Mouse (Mus musculus) heart, adult 8-10 months (tissue): ENCODE measurements at regions not wholly inside any gene's neighbourhood (a gene's known extent, or its start where the extent isn't known, plus 50 kb on each side); places are given as distances from the start of the nearest gene placed in this dataset.
A peak's percentile ranks its signal among the peaks of the same experiment; 100 is the strongest.

Source experiments
- DNase-seq: peaks from one replicate; pipeline ENCODE4 v3.0.0; 2022; ENCODE audit warnings: low spot score

- no peak for DNase-seq
Measured at GRCm38 (mm10) chr10:29921658-29922057, 278.7 kb downstream of the Cenpw start.

DNA sequence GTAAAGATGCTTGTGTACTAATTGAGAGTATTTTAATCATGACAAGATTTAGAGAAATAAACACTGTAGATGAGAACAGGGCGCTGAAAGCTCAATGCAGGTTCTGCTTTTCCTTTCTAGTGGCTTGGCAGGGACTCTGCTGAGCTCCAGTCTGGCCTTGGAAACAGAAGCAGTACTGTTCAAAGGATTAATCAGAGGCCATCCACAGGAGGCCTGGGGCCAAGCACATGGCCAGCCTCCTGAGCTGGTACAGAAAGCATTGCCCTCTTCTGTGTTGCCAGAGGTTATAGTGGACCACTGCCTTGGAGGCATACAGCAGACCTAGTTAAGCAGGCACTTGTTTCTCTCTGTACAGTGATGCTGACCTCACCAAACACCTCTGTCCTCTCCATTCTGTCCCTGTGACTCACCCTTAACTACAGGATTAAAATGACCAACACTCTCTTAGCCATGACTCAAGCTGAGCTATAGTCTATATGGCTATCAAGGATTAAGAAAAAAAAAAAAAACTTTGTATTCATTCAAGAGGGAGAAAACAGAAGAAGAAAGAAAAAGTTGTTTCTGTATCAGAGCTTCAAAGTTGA, 302.5 kb downstream of the Cenpw start:
- no peak for DNase-seq

- no peak for DNase-seq
Measured at GRCm38 (mm10) chr10:29864566-29864965, 328.9 kb upstream of the Rspo3 start.

- no peak for DNase-seq
Measured at GRCm38 (mm10) chr10:29855749-29856313, 320.2 kb upstream of the Rspo3 start.

GRCm38 (mm10) chr10:29852516-29852915, 316.8 kb upstream of the Rspo3 start:
- DNase-seq = no peak

- DNase-seq = no peak
Measured at GRCm38 (mm10) chr10:29824939-29825658, 289.4 kb upstream of the Rspo3 start.

DNA sequence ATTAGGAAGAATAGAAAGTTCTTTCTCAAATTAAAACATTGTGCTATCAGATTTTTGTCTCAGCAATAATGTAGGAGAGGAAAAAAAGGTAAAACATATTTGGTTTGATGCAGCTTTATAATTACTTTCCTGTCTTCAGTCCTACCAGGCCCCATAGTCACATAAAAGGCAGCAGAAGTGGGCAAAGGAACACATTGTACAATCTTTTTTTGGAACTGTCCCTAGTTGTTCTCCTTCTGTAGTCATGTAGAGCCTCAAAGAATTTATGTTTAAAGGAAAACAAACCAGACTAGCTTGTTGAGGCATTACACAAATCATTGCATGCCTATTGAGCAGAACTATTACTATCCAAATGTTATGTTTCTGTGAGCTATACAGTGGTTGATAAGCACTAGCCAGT, 288.7 kb upstream of the Rspo3 start:
- no peak for DNase-seq

DNA sequence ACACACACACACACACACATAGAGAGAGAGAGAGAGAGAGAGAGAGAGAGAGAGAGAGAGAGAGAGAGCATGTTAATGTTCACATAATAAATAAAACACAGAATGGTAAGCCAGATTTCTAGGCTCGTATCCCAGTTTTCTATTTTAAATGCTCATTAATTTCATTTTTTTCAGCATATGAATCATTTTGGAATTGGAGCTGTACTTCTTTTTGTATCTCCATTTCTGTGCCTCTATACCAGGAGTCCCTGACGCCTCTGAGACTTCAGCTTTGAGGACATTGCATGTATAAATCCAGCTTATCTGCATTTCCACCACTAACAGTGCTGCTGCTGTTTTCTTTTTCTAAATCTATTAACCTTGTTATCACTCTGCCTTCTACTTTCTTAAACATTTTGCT, 287.5 kb upstream of the Rspo3 start:
- no peak for DNase-seq

GRCm38 (mm10) chr10:29803915-29804545, 268.4 kb upstream of the Rspo3 start:
- peak; percentile 21 for DNase-seq

DNA sequence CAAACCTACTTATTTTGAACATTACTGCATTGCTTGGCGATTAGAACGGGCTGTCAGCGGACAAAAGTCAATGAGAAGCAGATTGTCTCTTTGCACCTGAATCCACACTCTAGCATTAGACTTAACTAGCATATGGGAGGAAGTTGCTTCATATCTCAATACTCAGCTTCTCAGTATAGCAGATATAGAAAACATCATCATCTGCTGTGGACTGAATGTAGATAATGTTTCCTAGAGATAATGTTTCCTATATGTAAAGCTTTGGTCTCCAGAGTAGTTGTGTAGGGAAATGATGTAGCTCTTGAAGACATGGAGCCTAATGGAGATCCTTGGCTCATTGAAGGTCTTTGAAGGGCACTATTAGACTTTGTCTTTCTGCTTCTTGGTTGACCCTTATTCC, 267.0 kb upstream of the Rspo3 start:
- no peak for DNase-seq

DNA sequence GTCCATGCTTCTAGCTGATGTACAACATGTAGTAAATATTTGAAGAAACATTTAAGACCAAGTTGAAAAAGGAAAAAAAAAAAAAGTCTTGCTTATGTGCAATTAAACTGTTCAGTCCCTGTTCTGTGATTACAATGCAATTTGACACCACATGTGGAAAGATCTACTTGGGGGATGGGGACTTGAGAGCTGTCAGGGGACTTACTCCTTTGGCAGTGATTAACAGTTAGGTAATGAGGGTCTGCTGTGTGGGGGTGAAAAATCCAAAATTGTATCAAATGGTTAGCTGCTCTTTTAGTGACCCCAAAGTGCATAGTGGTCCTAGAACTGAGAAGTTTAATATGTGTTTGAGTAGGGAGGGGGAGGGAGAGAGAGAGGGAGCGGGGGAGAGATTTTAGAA, 259.0 kb upstream of the Rspo3 start:
- no peak for DNase-seq

GRCm38 (mm10) chr10:29786220-29786810, 250.6 kb upstream of the Rspo3 start:
- no peak for DNase-seq

DNA sequence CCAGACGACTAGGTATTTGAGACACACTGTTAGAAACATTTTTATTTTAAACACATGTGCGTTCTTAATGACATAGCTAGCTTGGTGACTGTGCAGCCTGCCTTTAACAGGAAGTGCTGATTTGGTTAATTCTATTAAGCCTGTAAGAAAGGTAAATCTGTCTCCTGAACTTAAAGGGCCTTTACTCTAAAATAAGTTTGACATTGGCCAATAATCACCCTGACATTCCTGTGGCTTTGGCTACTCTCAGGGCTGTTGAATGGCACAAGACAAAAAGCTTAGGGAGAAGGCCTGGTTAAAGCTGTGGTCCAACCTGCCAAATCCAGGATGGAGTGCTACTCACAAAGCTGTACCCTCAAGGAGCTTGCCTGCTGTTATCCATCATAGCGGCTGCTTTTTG, 201.0 kb upstream of the Rspo3 start:
- no peak for DNase-seq

GRCm38 (mm10) chr10:29725319-29725718, 189.7 kb upstream of the Rspo3 start:
- DNase-seq = no peak

GRCm38 (mm10) chr10:29710967-29711366, 175.3 kb upstream of the Rspo3 start:
- DNase-seq = no peak

- DNase-seq = no peak
Measured at GRCm38 (mm10) chr10:29708653-29709052, 173.0 kb upstream of the Rspo3 start.

GRCm38 (mm10) chr10:29693009-29693935, 157.6 kb upstream of the Rspo3 start:
- DNase-seq = no peak

DNA sequence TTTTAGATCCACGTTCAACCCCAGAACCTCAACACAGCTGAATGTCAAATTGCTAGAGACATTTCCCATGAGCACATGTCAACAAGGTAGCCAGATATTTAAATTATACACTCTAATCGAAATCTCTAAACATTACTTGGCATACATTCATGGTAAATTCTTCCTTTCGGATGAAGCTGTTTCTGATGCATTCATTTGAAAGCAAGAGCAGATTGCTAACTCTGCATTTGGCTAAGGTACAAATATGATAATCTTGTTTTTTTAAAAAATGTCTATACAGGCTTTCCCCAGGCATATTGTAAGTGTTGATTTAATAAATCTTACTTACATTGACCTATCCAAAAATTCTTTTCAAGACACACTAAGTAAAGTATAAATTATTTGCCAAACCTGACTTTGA, 153.9 kb upstream of the Rspo3 start:
- DNase-seq = no peak

DNA sequence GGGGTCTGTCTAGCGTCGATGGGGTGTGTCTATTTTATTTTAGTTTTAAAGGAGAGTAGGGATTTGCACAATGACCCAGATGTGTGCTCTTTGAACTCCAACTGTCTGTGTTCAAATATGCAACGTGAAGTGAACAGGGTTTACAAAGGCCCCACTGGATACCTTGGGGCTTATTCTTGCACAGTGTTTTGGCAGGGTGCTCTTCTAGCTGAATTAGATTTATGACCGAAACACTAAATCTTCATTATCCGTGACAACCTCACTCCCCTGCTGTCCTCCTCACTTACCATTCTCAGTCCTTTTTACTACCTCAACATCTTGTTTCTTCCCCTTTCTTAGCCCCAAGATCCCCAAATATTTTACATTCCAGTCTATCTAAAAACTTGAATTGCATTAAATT, 151.3 kb upstream of the Rspo3 start:
- no peak for DNase-seq

GRCm38 (mm10) chr10:29674377-29674776, 138.7 kb upstream of the Rspo3 start:
- no peak for DNase-seq

GRCm38 (mm10) chr10:29661752-29662151, 126.1 kb upstream of the Rspo3 start:
- DNase-seq = no peak
